Mouse (Mus musculus): Measurements from ENCODE around the gene 0610010K14Rik. TPM values are rescaled to one million over a fixed set of nuclear protein-coding genes. Genes with fewer than 3 reads are reported as not detected.

The 0610010K14Rik gene
- total RNA-seq, 2 experiments from 2014 or later = 64.2 to 73.1 TPM

DNA sequence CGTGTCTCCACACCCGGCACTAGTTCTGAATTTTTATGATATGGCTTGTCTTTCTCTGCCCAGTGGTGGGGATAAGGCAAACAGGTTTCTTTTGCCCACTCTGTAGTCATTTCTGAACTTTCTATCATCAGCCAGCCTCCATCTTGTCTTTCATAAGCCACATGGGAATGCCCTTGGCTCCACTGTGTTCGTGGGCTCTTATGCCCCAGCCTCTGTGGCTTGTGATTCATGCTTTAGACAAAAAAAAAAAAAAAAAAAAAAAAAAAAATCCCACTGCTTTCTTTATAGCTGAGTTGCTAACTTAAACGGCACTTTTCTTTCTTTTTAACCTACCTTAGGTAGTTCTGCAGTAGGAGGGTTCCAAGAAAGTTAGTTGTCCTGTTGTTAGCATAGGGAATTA, 45.6 kb downstream of the 0610010K14Rik start:
- intact Hi-C loops (cut with DNase I) = no loop called here
- DNase-seq = no peak

DNA sequence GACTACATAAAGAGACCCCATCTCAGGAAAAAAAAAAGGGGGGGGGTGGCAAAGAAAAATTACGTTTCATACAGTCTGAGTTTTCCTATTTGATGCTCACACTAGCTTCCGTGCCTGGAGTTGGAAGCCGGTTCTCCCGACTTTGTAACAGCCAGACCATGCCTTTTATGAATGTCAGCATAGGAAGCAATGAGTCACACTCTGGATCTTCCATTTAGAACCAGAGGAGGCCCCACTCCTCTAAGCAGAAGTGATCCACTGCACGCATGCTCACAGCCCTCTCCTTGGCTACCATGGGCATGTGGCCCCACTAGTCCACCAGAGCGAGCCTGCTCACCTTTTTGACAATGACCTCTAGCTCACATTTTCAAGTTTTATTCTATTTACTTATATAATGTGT, 46.5 kb downstream of the 0610010K14Rik start:
- intact Hi-C loops (cut with DNase I) = no loop called here
- DNase-seq = no peak

DNA sequence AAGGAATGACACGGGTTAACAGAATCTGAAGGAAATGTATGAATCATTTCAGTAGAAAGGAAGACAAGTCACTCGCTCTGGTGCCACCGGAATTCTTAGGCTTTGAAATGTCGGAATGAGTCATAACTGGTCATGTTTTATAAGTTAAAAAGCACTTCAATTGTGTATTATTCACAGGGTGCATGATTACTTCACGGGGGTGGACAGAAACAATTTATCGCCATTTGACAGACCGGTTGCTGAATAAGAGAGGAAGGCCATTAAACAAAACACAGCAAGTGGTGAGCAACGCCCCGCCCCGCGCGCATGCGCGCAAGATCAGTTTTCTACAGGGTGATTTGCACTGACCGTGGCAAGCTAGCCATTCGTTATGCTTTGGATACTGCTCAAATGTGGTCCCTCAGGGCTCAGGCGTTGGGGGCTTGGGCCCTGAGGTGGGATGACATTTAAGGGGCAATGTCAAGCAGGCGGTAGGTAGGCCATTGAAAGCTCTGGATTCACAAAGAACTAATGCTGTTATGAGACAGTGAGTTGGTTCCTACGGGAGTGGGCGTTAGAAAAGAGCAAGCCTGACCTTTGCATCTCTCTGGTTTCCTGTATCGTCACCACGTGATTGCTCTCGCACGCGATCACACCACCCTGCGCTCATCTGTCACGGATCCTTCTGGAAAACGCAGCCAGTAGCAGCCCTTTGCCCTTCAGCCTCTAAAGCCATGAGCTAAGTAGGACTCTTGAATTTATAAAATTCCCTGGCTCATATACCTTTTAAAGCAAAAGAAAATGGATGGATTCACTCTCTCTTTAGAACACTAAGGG, 48.2 kb downstream of the 0610010K14Rik start:
- no peak for DNase-seq
- intact Hi-C loops (cut with DNase I) = no loop called here

Small RNA genes lying within 50 kb of the gene (microRNA-seq; reads per million reads assigned to microRNA genes)
- gene Mir195a = 1,253 reads per million, percentile 78 among the genes with 10 or more reads in this experiment
- gene Mir497 = not detected
- not detected for gene Mir497b

Other genes starting within 250 kb of the 0610010K14Rik start
- 100 to 1,000 TPM; 303 to 307 TPM for gene Gabarap, start 246.8 kb downstream of the 0610010K14Rik start, total RNA-seq (2021)
- gene Phf23, start 242.1 kb downstream of the 0610010K14Rik start, total RNA-seq (2021) = 10 to 100 TPM; 46.2 to 48.7 TPM
- gene Dvl2, start 237.3 kb downstream of the 0610010K14Rik start, total RNA-seq (2021) = 10 to 100 TPM; 38.8 to 40.1 TPM
- gene Acadvl, start 222.5 kb downstream of the 0610010K14Rik start, total RNA-seq (2021) = 10 to 100 TPM; 44.8 to 45.0 TPM
- 100 to 1,000 TPM; 496 to 497 TPM for gene Dlg4, start 221.0 kb downstream of the 0610010K14Rik start, total RNA-seq (2021)
- 1 to 10 TPM; 3.7 to 3.9 TPM for gene Asgr1, start 183.8 kb downstream of the 0610010K14Rik start, total RNA-seq (2021)
- not detected for gene Asgr2, start 145.3 kb downstream of the 0610010K14Rik start, total RNA-seq (2021)
- gene Mgl2, start 107.6 kb downstream of the 0610010K14Rik start, total RNA-seq (2021) = under 1 TPM; 0.30 to 0.95 TPM
- 1 to 10 TPM; 1.3 to 2.9 TPM for gene Clec10a, start 81.7 kb downstream of the 0610010K14Rik start, total RNA-seq (2021)
- gene Slc16a11, start 25.2 kb downstream of the 0610010K14Rik start, total RNA-seq (2021) = 10 to 100 TPM; 16.8 to 26.8 TPM
- 10 to 100 TPM; 14.8 to 15.2 TPM for gene Slc16a13, start 16.9 kb downstream of the 0610010K14Rik start, total RNA-seq (2021)
- gene Bcl6b, start 8.1 kb downstream of the 0610010K14Rik start, total RNA-seq (2021) = 1 to 10 TPM; 9.1 to 9.3 TPM
- gene Gm21988, start 1.9 kb upstream of the 0610010K14Rik start, total RNA-seq (2021) = 1 to 10 TPM; 8.5 to 8.6 TPM
- 100 to 1,000 TPM; 180 to 182 TPM for gene Rnasek, start 1.9 kb upstream of the 0610010K14Rik start, total RNA-seq (2021)
- under 1 TPM; 0.18 to 0.40 TPM for gene Alox12, start 17.4 kb upstream of the 0610010K14Rik start, total RNA-seq (2021)
- gene Alox12e, start 84.7 kb upstream of the 0610010K14Rik start, total RNA-seq (2021) = under 1 TPM; 0.26 to 0.42 TPM
- not detected for gene Alox15, start 114.1 kb upstream of the 0610010K14Rik start, total RNA-seq (2021)
- 10 to 100 TPM; 52.1 to 55.9 TPM for gene Pelp1, start 172.1 kb upstream of the 0610010K14Rik start, total RNA-seq (2021)
- gene Arrb2, start 194.7 kb upstream of the 0610010K14Rik start, total RNA-seq (2021) = 10 to 100 TPM; 76.6 to 81.3 TPM
- gene Med11, start 214.0 kb upstream of the 0610010K14Rik start, total RNA-seq (2021) = 10 to 100 TPM; 25.7 to 28.0 TPM
- 1 to 10 TPM; 1.2 to 3.7 TPM for gene Zmynd15, start 221.5 kb upstream of the 0610010K14Rik start, total RNA-seq (2021)
- under 1 TPM; 0.68 to 0.91 TPM for gene Cxcl16, start 222.1 kb upstream of the 0610010K14Rik start, total RNA-seq (2021)

Data from left cerebral cortex, postnatal 4 days (tissue).